Mouse (Mus musculus): ENCODE measurements at regions not wholly inside any gene's neighbourhood (a gene's known extent, or its start where the extent isn't known, plus 50 kb on each side); places are given as distances from the start of the nearest gene placed in this dataset.

- peak; percentile 16 to 24 for DNase-seq
- TF ChIP-seq CTCF (IDR thresholded peaks at IDR 0.05; ENCODE audit: borderline replicate concordance, insufficient read depth, low read depth, low read length) (no peak), POLR2A (IDR thresholded peaks at IDR 0.05; ENCODE audit: borderline replicate concordance, insufficient read depth, low read length) (no peak)
- 14% methylated on average over 26 of the region's 26 CpGs for WGBS
- H3K27ac ChIP-seq (ENCODE audit: insufficient read depth, low read length), result no peak overlapping the region
- no peaks in the 10 kb centered on the region for H3K27me3 ChIP-seq (ENCODE audit: control insufficient read depth, insufficient read depth, low read length)
- peaks cover 8% of the 10 kb centered on the region; the same call in 1 of the 2 replicates for H3K4me1 ChIP-seq (ENCODE audit: control insufficient read depth, insufficient read depth, low read length)
- no peak overlapping the region for H3K4me3 ChIP-seq (replicated peaks; ENCODE audit: insufficient read depth, low read depth, low read length)
These were observed 76.0 kb upstream of the Fzd10 start for GRCm38 (mm10) chr5:128524377-128525280.

DNA sequence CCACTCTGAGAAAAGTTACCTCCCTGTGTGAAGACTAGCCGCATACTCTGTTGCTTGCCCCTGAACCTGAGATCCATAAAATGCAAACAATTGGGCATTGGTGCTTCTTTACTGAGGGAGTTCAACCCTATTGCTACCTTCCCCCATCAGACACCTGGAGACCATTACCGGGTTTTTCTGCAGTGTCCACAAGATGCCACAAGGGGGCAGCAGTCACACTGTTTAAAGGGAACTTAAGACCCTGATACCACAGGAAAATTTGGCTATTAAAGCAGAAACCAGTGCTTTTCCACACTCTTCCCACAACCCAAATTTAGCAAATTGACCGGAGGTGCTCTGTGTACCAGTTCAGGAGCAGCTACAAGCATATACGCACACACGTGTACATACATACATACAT is 78.0 kb upstream of the Fzd10 start:
- Histone ChIP-seq H3K27ac (ENCODE audit: insufficient read depth, low read length) (no peak overlapping the region), H3K4me3 (replicated peaks; ENCODE audit: insufficient read depth, low read depth, low read length) (no peak overlapping the region), H3K27me3 (ENCODE audit: control insufficient read depth, insufficient read depth, low read length) (no peaks in the 10 kb centered on the region), H3K4me1 (ENCODE audit: control insufficient read depth, insufficient read depth, low read length) (peaks cover 8% of the 10 kb centered on the region; the same call in 1 of the 2 replicates)
- TF ChIP-seq POLR2A (IDR thresholded peaks at IDR 0.05; ENCODE audit: borderline replicate concordance, insufficient read depth, low read length) (no peak), CTCF (IDR thresholded peaks at IDR 0.05; ENCODE audit: borderline replicate concordance, insufficient read depth, low read depth, low read length) (peak; percentile 51)
- WGBS, result 35% methylated on average over 5 of the region's 5 CpGs
- peak in 1 of 2 experiments; percentile 16 for DNase-seq

GRCm38 (mm10) chr5:128517336-128517735 is 83.3 kb upstream of the Fzd10 start:
- DNase-seq, result no peak

DNA sequence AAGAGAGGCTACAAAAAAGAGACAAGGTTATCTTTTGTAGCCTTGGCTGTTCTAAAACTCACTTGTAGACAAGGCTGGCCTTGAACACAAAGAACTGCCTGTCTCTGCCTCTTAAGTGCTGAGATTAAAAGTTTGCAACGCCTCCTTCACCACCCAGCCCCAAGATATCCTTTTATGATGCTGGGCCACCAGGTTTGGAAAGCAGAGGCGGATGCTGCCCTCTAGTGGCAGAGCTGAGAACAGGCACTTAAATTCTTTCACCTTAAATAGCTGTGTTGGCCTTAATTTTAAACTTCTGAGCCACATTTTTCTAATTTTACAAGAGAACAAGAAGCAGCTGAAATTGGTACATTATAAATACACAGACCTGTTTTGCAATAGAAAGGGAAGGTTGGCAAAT is 82.5 kb upstream of the Tmem132d start:
- Histone ChIP-seq H3K4me1 (ENCODE audit: control insufficient read depth, insufficient read depth, low read length) (no peaks in the 10 kb centered on the region), H3K27ac (ENCODE audit: insufficient read depth, low read length) (no peak overlapping the region), H3K27me3 (ENCODE audit: control insufficient read depth, insufficient read depth, low read length) (no peaks in the 10 kb centered on the region), H3K4me3 (replicated peaks; ENCODE audit: insufficient read depth, low read depth, low read length) (no peak overlapping the region)
- 4% methylated on average over 2 of the region's 2 CpGs for WGBS
- DNase-seq, result no peak
- TF ChIP-seq POLR2A (IDR thresholded peaks at IDR 0.05; ENCODE audit: borderline replicate concordance, insufficient read depth, low read length) (no peak), CTCF (IDR thresholded peaks at IDR 0.05; ENCODE audit: borderline replicate concordance, insufficient read depth, low read depth, low read length) (peak; percentile 69)

More at GRCm38 (mm10) chr5:128517336-128517735, 83.3 kb upstream of the Fzd10 start:
- H3K4me1 ChIP-seq (ENCODE audit: control insufficient read depth, insufficient read depth, low read length), result no peaks in the 10 kb centered on the region
- H3K4me3 ChIP-seq (replicated peaks; ENCODE audit: insufficient read depth, low read depth, low read length), result no peak overlapping the region
- TF ChIP-seq CTCF (IDR thresholded peaks at IDR 0.05; ENCODE audit: borderline replicate concordance, insufficient read depth, low read depth, low read length), result no peak
- TF ChIP-seq POLR2A (IDR thresholded peaks at IDR 0.05; ENCODE audit: borderline replicate concordance, insufficient read depth, low read length), result no peak
- no peaks in the 10 kb centered on the region for H3K27me3 ChIP-seq (ENCODE audit: control insufficient read depth, insufficient read depth, low read length)
- WGBS, result 44% methylated on average over 8 of the region's 8 CpGs
- H3K27ac ChIP-seq (ENCODE audit: insufficient read depth, low read length), result no peak overlapping the region

- no peak overlapping the region for H3K27ac ChIP-seq (ENCODE audit: insufficient read depth, low read length)
- H3K4me1 ChIP-seq (ENCODE audit: control insufficient read depth, insufficient read depth, low read length), result no peaks in the 10 kb centered on the region
- no peak for TF ChIP-seq CTCF (IDR thresholded peaks at IDR 0.05; ENCODE audit: borderline replicate concordance, insufficient read depth, low read depth, low read length)
- TF ChIP-seq POLR2A (IDR thresholded peaks at IDR 0.05; ENCODE audit: borderline replicate concordance, insufficient read depth, low read length), result no peak
- peak; percentile 26 to 58 for DNase-seq
- no peak overlapping the region for H3K4me3 ChIP-seq (replicated peaks; ENCODE audit: insufficient read depth, low read depth, low read length)
- H3K27me3 ChIP-seq (ENCODE audit: control insufficient read depth, insufficient read depth, low read length), result no peaks in the 10 kb centered on the region
- WGBS, result 18% methylated on average over 14 of the region's 14 CpGs
These were observed 80.4 kb upstream of the Tmem132d start for GRCm38 (mm10) chr5:128513261-128513660.

GRCm38 (mm10) chr5:128512606-128513005 is 79.7 kb upstream of the Tmem132d start:
- Histone ChIP-seq H3K4me1 (ENCODE audit: control insufficient read depth, insufficient read depth, low read length) (no peaks in the 10 kb centered on the region), H3K27ac (ENCODE audit: insufficient read depth, low read length) (no peak overlapping the region), H3K27me3 (ENCODE audit: control insufficient read depth, insufficient read depth, low read length) (no peaks in the 10 kb centered on the region), H3K4me3 (replicated peaks; ENCODE audit: insufficient read depth, low read depth, low read length) (no peak overlapping the region)
- 90% methylated on average over 9 of the region's 9 CpGs for WGBS
- TF ChIP-seq CTCF (IDR thresholded peaks at IDR 0.05; ENCODE audit: borderline replicate concordance, insufficient read depth, low read depth, low read length), result no peak
- no peak for TF ChIP-seq POLR2A (IDR thresholded peaks at IDR 0.05; ENCODE audit: borderline replicate concordance, insufficient read depth, low read length)
- DNase-seq, result no peak

- DNase-seq, result peak; percentile 18 to 51
- TF ChIP-seq CTCF (IDR thresholded peaks at IDR 0.05; ENCODE audit: borderline replicate concordance, insufficient read depth, low read depth, low read length) (peak; percentile 93), POLR2A (IDR thresholded peaks at IDR 0.05; ENCODE audit: borderline replicate concordance, insufficient read depth, low read length) (no peak)
- no peaks in the 10 kb centered on the region for H3K4me1 ChIP-seq (ENCODE audit: control insufficient read depth, insufficient read depth, low read length)
- 3% methylated on average over 4 of the region's 4 CpGs for WGBS
- no peak overlapping the region for H3K4me3 ChIP-seq (replicated peaks; ENCODE audit: insufficient read depth, low read depth, low read length)
- H3K27me3 ChIP-seq (ENCODE audit: control insufficient read depth, insufficient read depth, low read length), result no peaks in the 10 kb centered on the region
- H3K27ac ChIP-seq (ENCODE audit: insufficient read depth, low read length), result no peak overlapping the region
These were observed 71.6 kb upstream of the Tmem132d start for GRCm38 (mm10) chr5:128504502-128504901.

DNA sequence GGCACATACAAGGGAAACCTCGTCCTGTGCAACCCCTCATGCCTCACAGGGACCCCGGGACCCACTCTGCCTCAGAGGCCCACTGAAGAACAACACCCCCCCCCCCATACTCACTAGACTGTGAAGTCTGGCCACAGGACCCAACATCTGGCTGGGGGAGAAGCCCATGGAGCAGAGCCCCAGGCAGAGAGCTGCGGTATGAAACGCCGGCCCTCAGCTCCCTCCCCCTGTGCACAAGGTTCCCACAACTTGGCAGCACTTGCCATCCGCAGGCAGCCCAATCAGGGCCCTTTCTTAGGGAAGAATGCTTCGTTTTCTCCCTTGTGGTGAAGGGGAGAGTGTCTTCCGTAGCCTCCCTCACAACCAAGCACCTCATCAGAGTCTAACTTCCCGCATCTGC is 66.6 kb upstream of the Tmem132d start:
- Histone ChIP-seq H3K4me1 (ENCODE audit: control insufficient read depth, insufficient read depth, low read length) (no peaks in the 10 kb centered on the region), H3K4me3 (replicated peaks; ENCODE audit: insufficient read depth, low read depth, low read length) (no peak overlapping the region), H3K27ac (ENCODE audit: insufficient read depth, low read length) (no peak overlapping the region), H3K27me3 (ENCODE audit: control insufficient read depth, insufficient read depth, low read length) (no peaks in the 10 kb centered on the region)
- no peak for DNase-seq
- 34% methylated on average over 9 of the region's 9 CpGs for whole genome bisulfite sequencing
- TF ChIP-seq CTCF (IDR thresholded peaks at IDR 0.05; ENCODE audit: borderline replicate concordance, insufficient read depth, low read depth, low read length) (no peak), POLR2A (IDR thresholded peaks at IDR 0.05; ENCODE audit: borderline replicate concordance, insufficient read depth, low read length) (no peak)
